Mouse (Mus musculus): ENCODE data around the gene Hus1b.
A peak's percentile ranks its signal among the peaks of the same experiment; 100 is the strongest.

The Hus1b gene

DNA sequence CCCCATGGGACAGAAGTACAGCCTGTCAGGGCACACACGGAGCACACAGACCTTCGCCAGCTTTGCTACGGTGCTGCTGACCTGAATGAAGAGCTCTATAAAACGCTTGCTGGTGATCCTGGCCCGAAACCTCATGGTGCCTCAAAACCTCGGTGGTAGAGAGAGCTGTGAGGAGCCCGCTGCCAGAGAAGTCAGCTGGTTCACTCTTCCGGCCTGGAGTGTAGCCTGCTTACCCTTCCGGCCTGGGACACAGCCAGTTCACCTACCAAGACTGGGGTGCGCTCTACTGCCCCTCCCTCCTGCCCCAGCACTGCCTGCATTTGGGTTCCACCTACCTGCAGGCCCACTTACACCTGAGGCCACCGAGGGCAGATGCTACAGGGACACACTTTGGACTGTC, at the start of gene Hus1b:
Gene Hus1b (minus strand): TSS at position 220 of the 400 bp plus-strand sequence.
- DNase-seq (ENCODE audit: low spot score in 2 of 2): no peak

DNA sequence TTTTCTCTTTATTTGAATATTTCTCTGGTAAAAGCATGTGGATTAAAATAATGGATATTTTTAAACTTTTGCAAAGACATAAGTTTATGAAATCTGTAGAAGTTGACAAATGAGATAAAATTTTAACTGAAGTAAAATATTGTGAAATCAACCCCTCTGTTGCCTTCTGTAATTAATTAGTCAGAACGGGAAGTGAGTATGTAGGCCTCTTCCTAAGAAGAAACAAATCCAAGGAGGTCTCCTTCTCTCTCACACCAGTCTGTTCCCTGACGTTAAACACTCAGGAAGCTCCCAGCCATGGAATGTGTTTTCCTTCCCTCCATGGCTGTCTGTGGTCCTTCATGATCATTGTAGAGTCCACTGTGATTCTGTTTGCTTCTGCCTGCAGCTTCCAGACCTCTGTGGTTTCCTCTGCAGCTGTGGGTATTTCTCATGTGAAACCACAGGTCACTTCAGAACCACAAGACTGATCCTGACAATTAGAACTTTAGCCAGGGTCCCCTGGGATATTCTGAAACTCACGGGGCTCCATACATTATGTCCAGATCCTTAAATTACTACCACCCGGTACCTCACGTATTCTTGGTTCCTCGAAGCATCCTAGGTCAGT, 46.8 kb upstream of the Hus1b start:
- no peak for DNase-seq (ENCODE audit: low spot score in 2 of 2)

GRCm38 (mm10) chr13:30993819-30994218, 46.3 kb upstream of the Hus1b start:
- DNase-seq (ENCODE audit: low spot score in 2 of 2): peak; percentile 79 to 82

GRCm38 (mm10) chr13:30990233-30990632, 42.7 kb upstream of the Hus1b start:
- DNase-seq (ENCODE audit: low spot score in 2 of 2): no peak

DNA sequence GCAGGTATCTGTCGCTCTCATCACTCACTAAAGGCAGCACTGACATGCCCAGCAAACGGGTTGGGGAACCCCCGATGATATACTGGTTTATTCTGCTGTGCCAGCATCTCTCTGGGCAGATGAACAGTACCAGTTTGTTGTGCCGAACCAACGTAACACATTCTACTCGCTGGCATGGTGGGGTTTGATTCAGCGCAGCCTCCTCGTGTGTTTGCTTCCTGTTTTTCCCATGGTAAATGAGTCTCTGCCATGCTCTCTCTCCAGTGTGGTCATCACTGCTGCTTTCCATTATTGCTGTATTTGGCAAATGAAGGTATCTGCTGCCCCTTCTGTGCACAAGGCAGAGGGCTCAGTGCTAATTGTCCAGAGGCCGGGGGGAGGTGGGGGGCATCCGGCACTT, 42.2 kb upstream of the Hus1b start:
- DNase-seq (ENCODE audit: low spot score in 2 of 2): no peak

GRCm38 (mm10) chr13:30987686-30988085, 40.1 kb upstream of the Hus1b start:
- DNase-seq (ENCODE audit: low spot score in 2 of 2): no peak

DNA sequence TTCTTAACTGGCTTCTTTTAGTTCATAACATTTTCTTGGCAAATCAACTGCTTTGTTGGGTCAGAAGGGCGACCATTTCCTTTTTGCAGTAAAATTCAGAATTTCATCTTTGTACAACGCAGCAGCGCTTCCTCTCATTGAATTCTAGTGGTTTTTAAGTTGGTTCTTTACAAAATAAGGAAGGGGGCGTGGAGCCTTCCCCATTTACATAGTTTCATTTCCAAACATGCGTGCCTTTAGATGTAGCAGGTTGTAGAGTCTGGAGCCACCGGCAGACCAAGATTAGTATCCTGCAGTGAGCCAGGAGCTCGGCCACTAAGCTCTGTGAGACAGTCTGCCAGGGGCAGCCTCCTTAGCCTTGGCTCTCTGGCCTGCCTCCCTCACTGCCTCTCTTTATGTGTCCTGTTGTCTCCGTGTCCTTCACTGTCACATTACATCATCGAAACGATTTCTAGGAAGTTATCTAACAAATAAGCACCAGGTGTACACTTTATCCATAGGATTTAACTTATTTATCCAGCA, 39.4 kb upstream of the Hus1b start:
- DNase-seq (ENCODE audit: low spot score in 2 of 2): no peak

- peak in 1 of 2 experiments; percentile 41 for DNase-seq (ENCODE audit: low spot score in 2 of 2)
Observed at GRCm38 (mm10) chr13:30985598-30986466, 38.3 kb upstream of the Hus1b start.

DNA sequence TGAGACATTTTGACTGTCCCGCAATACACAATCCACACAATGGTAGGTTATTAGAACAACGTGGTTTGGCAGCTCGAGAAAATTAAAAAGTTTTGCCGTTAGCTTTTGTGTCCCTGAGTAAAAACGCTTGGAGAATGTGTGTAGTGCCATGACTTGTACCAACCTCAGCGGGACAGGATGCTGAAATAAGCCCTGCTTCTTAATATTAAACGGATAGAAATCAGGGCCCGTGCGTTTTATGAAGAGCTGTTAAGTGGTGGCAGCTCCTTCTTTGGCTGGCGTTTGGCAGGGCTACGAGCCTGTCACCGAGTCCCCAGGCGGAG, 37.7 kb upstream of the Hus1b start:
- DNase-seq (ENCODE audit: low spot score in 2 of 2): peak in 1 of 2 experiments; percentile 56

GRCm38 (mm10) chr13:30981666-30982065, 34.1 kb upstream of the Hus1b start:
- DNase-seq (ENCODE audit: low spot score in 2 of 2): no peak

- peak in 1 of 2 experiments; percentile 40 for DNase-seq (ENCODE audit: low spot score in 2 of 2)
Observed at GRCm38 (mm10) chr13:30978224-30978623, 30.7 kb upstream of the Hus1b start.

- no peak for DNase-seq (ENCODE audit: low spot score in 2 of 2)
Observed at GRCm38 (mm10) chr13:30976536-30977084, 29.1 kb upstream of the Hus1b start.

- DNase-seq (ENCODE audit: low spot score in 2 of 2): no peak
Observed at GRCm38 (mm10) chr13:30974247-30974630, 26.7 kb upstream of the Hus1b start.

DNA sequence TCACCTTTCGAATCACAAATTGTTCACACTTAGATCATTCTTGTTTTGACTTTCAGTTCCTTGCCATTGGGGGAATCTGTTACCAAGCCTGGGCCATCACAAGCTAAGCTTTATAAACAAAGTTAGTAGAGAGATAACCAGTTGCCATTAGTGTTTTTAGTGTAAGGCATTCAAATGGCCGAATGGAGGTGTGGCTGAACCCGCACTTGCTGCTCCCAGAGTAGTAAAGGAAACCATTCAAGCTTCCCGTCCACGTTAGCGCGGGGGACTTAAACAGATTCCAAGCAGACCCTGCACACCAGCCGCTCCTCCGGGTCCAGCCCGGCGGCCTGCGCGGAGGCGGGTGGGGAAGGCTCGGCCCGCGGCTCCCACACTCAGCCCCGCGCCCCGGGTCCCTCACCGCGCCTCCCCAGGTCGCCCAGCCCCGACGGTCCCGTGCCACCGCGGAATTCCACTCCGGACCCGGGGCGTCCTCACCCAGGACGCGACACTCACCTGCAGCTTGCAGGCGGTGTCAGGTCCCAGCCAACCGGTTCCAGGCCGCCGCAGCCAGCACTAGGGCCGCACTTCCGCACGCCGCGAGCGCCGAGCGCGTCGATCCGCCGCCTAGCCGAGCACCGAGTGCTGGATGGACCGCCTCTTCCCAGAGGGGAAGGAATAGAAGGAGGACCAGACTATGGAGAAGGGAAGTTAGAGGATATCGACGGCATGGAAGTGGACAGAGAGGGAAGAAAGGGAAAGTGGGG, 26.1 kb upstream of the Hus1b start, which contains the start of the genes Exoc2 and Gm5447:
Gene Exoc2 (minus strand): TSS at position 593 of the 746 bp plus-strand sequence.
Gene Gm5447 (plus strand): TSS at position 704 of the 746 bp plus-strand sequence.
- peak; percentile 80 to 87 for DNase-seq (ENCODE audit: low spot score in 2 of 2)

DNA sequence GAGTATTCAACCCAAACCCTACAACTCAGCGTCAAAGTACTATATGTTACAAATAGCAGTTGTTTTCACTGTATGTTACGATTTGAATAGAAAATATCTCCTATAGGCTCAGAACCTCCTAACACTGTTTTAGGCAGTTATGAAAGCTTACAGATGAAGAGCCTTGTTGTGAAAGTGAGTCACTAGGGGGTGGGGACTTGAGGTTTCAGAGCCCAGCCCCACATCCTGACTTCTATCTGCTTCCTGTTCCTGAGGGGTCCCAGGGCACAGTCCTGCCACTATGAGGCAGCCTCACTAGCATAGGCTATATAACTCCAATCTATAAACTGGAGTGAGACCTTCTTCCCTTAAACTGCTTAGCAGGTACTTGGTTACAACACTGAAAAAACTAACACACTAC, 24.5 kb upstream of the Hus1b start:
- DNase-seq (ENCODE audit: low spot score in 2 of 2): no peak

DNA sequence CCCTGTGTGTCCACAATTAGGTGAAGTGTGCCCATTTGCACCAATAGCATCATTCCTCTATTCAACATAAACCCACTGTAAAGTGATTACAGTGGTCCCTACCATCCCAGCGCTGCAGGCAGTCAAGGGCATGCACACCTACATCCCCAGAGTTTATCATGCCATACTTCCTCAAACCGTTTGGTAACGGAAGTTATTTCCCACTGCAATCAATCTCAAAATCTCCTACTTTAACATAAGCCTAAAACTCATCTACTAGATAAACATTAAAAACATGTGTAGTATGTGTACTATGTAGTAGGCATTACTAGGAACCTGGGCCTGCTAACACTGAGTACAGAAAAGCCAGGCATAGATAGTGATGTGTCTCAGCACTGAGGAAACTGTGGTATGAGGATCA, 23.5 kb upstream of the Hus1b start:
- DNase-seq (ENCODE audit: low spot score in 2 of 2): no peak

DNA sequence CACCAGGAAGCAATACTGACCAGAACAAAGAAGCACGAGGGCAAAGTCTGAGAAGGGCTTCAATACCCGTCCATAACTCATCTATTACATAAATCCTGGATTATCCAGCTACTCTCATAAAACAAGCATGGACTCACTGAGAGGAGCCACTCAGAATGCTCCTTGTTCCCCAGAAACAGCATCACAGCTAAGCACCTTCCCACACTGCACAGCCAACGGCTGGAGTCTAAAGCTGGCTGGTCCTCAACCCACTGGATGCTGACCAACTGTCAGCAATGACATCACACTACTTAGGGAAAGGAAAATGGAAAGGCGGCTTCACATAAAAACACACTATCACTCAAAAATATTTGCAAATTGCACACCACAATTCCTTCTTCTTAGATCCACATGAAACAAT, 20.8 kb upstream of the Hus1b start:
- DNase-seq (ENCODE audit: low spot score in 2 of 2): no peak

DNA sequence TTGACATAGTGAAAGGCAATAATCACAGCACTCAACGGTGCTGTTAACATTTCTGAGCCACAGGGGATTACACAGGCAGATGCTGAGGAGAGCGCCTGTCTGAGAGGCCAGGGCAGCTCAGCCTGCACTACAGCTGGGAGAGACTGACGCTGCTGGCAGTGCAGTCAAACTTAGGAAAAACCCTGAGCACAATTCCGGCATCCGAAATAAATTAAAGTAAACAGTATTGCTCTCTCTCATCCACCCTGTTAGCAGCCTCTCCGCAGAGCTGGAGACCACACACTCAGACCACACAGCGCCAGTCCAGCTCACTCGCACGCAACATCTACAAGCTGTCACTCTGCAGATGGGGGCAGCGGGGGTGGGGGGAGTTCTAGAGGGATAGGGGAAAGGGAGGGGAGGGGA, 18.9 kb upstream of the Hus1b start:
- DNase-seq (ENCODE audit: low spot score in 2 of 2): no peak

GRCm38 (mm10) chr13:30961932-30962331, 14.4 kb upstream of the Hus1b start:
- no peak for DNase-seq (ENCODE audit: low spot score in 2 of 2)

- no peak for DNase-seq (ENCODE audit: low spot score in 2 of 2)
Observed at GRCm38 (mm10) chr13:30960714-30961113, 13.2 kb upstream of the Hus1b start.

GRCm38 (mm10) chr13:30953580-30953979, 6.0 kb upstream of the Hus1b start:
- DNase-seq (ENCODE audit: low spot score in 2 of 2): no peak

DNA sequence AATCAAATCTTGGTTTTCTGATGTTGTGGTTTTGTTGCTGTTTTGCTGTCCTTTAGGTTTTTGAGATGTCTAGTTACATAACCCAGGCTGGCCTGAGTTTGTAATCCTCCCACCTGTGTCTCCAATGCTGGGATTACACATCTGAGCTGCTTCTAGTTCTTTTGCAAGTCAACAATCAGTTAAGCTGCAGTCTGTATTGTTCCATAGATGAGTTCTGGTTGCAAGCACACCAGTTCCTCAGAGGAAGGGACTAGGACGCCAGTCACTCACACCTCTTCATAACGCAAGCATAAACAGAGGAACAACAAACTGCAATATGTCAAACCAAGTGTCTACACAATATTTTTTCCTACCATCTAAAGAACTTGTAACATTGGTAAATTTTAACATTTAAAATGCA, 4.5 kb upstream of the Hus1b start:
- no peak for DNase-seq (ENCODE audit: low spot score in 2 of 2)

All from right cerebral cortex, adult 2 months (tissue).